Mouse (Mus musculus) stomach, postnatal 0 days (tissue): Measurements from ENCODE around the gene S100a2. TPM values are rescaled to one million over a fixed set of nuclear protein-coding genes. Genes with fewer than 3 reads are reported as not detected.

Source experiments
- ATAC-seq: fragments of 200-750 bp; cut with Nextera tagmentation; 2 replicates; pipeline ENCODE4 v1.8.0; 2017; ENCODE audit not compliant: low FRiP score, low TSS enrichment
- DNase-seq: peaks from one replicate; pipeline ENCODE4 v3.0.0-alpha.2; 2016; ENCODE audit warnings: low spot score
- H3K27ac ChIP-seq: fragments of 300-500 bp; sonication (generic); replicated peaks from 2 replicates; pipeline ENCODE4 v1.5.1; 2014; ENCODE audit warnings: mild to moderate bottlenecking, control low read depth
- H3K27me3 ChIP-seq: fragments of 300-500 bp; sonication (generic); 2 replicates; pipeline ENCODE4 v1.6.1; 2014; ENCODE audit warnings: low read length; ENCODE audit not compliant: control insufficient read depth, insufficient read depth
- H3K36me3 ChIP-seq: fragments of 300-500 bp; sonication (generic); 2 replicates; pipeline ENCODE4 v1.6.1; 2014; ENCODE audit warnings: low read length, mixed read lengths; ENCODE audit not compliant: control insufficient read depth, insufficient read depth
- H3K4me1 ChIP-seq: fragments of 300-500 bp; sonication (generic); replicated peaks from 2 replicates; pipeline ENCODE4 v1.6.1; 2014; ENCODE audit warnings: antibody characterized with exemption; ENCODE audit not compliant: control insufficient read depth, insufficient read depth
- H3K4me2 ChIP-seq: fragments of 300-500 bp; sonication (generic); replicated peaks from 2 replicates; pipeline ENCODE4 v1.6.1; 2014; ENCODE audit warnings: low read depth, mild to moderate bottlenecking, control low read depth, moderate library complexity
- H3K4me3 ChIP-seq: fragments of 300-500 bp; sonication (generic); 2 replicates; pipeline ENCODE4 v1.5.1; 2014; ENCODE audit warnings: low read depth, low read length, control low read depth
- H3K9ac ChIP-seq: fragments of 300-500 bp; sonication (generic); 2 replicates; pipeline ENCODE4 v1.6.1; 2014; ENCODE audit warnings: mild to moderate bottlenecking, low read length, control low read depth, mixed read lengths
- H3K9me3 ChIP-seq: fragments of 300-500 bp; sonication (generic); 2 replicates; pipeline ENCODE4 v1.6.1; 2016; ENCODE audit warnings: low read length; ENCODE audit not compliant: control insufficient read depth
- CTCF ChIP-seq: IDR thresholded peaks from 2 replicates; pipeline ENCODE4 v1.5.1; 2016; ENCODE audit warnings: antibody characterized with exemption, low read depth, mild to moderate bottlenecking, moderate library complexity
- EP300 ChIP-seq: optimal IDR thresholded peaks from 2 replicates; pipeline ENCODE3; 2016; ENCODE audit warnings: antibody characterized with exemption
- WGBS: fragments of 180-500 bp; shearing (Covaris S2); extraction: QIAGEN DNeasy Blood & Tissue Kit; methylation state at CpG from one replicate; pipeline ENCODE4 v1.1.7; 2014; 5-methylcytosine and 5-hydroxymethylcytosine counted together
- polyA plus RNA-seq: library from polyadenylated mRNA; unstranded; fragments of >200 nt; fragmentation: Nextera tagmentation; extraction: Ambion mirVana; gene quantifications from 2 replicates; pipeline ENCODE4 v1.2.1, GENCODE M21; 2015

The S100a2 gene
- polyA plus RNA-seq, 1 experiment from 2014 or later: 0.65 TPM

DNA sequence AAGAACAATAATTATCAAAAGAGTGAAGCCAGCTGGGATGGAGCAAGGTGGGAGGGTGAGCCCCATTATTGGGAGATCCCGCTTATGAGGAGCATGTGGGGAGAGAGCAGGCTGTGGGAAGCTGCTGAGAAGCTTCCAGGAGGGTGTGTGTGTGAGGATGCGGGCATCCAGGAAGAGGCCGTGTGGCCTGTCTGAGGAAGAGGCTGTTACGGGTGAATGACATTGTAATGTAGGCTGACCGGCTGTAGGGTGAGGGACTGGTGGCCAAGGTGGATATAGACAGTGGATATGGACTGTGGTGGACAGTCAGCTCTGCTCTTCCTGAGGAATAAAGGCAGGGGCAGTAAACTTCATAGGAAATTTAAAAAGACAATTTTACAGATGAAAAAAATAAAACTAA lies 35.4 kb downstream of the S100a2 start:
- Histone ChIP-seq H3K9me3 (no peaks in the 10 kb centered on the region), H3K27ac (peak overlapping the region; percentile 79), H3K4me2 (no peak overlapping the region), H3K36me3 (no peaks in the 10 kb centered on the region), H3K27me3 (no peaks in the 10 kb centered on the region), H3K4me1 (no peaks in the 10 kb centered on the region), H3K4me3 (no peak overlapping the region), H3K9ac (no peak overlapping the region)
- DNase-seq (peak; percentile 13), ATAC-seq (no peak)
- TF ChIP-seq CTCF (no peak), EP300 (no peak)
- WGBS: 78% methylated on average over 5 of the region's 5 CpGs

DNA sequence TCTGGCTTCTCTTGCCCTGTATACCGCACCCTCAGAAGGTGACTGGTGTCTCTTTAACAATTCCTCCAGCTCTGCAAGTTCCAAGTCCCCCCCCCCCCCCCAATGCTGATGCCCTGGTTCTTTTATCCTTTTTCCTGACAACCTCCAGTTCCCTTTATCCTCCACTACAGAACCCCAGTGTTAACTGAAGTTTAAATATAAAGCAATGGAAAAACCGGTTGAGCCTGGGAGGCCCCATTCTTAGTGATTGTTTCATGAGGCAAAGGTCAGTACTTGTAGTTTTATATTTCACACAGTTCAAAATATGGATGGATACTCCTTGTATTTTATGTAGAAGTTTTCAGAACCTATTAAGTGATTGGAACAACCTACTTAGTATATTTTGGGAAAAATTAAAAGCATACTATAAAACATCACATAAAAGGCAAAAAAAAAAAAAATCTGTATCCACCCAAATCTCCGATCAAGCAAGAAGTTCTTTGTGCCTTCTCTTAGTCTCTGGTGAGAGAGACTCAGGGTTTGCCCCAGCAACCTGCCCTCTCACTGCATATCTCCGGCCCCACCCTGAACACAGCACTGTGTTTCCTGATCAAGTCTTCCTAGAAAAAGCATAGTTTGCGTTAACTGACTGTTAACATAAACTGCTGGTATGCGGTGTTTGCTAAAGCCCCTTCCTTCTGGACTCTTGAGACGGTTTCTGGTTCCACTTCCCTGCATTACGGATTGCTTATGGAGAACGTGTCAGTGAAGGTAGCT lies 36.4 kb downstream of the S100a2 start:
- no peak for TF ChIP-seq CTCF
- peak overlapping the region; percentile 90 for H3K27ac ChIP-seq
- WGBS: 33% methylated on average over 9 of the region's 9 CpGs
- no peaks in the 10 kb centered on the region for H3K4me1 ChIP-seq
- H3K4me2 ChIP-seq: peak overlapping the region; percentile 15; the same call in 1 of the 2 replicates
- no peaks in the 10 kb centered on the region for H3K27me3 ChIP-seq
- ATAC-seq (peak; percentile 78), DNase-seq (peak; percentile 73)
- H3K9ac ChIP-seq: no peak overlapping the region
- H3K9me3 ChIP-seq: no peaks in the 10 kb centered on the region
- no peak overlapping the region for H3K4me3 ChIP-seq
- H3K36me3 ChIP-seq: no peaks in the 10 kb centered on the region

- Histone ChIP-seq H3K9me3 (no peaks in the 10 kb centered on the region), H3K4me3 (no peak overlapping the region), H3K36me3 (no peaks in the 10 kb centered on the region), H3K9ac (no peak overlapping the region), H3K4me1 (no peaks in the 10 kb centered on the region), H3K27me3 (no peaks in the 10 kb centered on the region), H3K4me2 (no peak overlapping the region; the same call in 1 of the 2 replicates), H3K27ac (peak overlapping the region; percentile 90)
- TF ChIP-seq EP300 (no peak), CTCF (no peak)
- WGBS: 77% methylated on average over 5 of the region's 5 CpGs
- ATAC-seq: no peak
- peak; percentile 12 for DNase-seq
Observed at GRCm38 (mm10) chr3:90627366-90627765, 37.3 kb downstream of the S100a2 start.

- no peaks in the 10 kb centered on the region for H3K27me3 ChIP-seq
- no peak for ATAC-seq
- no peaks in the 10 kb centered on the region for H3K36me3 ChIP-seq
- no peak overlapping the region for H3K4me2 ChIP-seq
- 54% methylated on average over 4 of the region's 4 CpGs for WGBS
- TF ChIP-seq CTCF: peak; percentile 92
- TF ChIP-seq EP300: no peak
- no peak overlapping the region for H3K4me3 ChIP-seq
- peak; percentile 65 for DNase-seq
- peak overlapping the region; percentile 30; the same call in 1 of the 2 replicates for H3K27ac ChIP-seq
- H3K9me3 ChIP-seq: no peaks in the 10 kb centered on the region
- no peak overlapping the region for H3K9ac ChIP-seq
- no peaks in the 10 kb centered on the region for H3K4me1 ChIP-seq
Observed at GRCm38 (mm10) chr3:90627807-90628206, 37.8 kb downstream of the S100a2 start.

DNA sequence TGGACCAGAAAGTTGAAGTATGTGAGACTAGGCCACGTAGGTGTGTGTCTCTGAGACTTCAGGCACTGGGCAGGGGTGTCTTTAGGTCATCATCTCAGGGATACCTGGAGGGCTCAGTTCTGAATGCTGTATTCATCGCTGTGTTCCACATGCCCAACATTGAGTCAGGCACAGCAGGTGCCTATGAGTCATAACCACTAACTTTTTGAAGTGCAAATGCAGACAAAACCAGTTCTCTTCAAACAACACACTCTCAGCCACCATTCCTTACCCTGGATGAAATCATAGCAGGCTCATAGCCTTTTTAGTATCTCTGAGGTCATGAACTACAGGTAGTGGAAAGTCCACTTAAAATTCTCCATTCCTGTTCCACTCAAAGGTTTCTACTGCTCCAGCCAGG lies 39.3 kb downstream of the S100a2 start:
- no peak overlapping the region for H3K27ac ChIP-seq
- TF ChIP-seq EP300: no peak
- no peak for TF ChIP-seq CTCF
- WGBS: 59% methylated on average over 2 of the region's 2 CpGs

DNA sequence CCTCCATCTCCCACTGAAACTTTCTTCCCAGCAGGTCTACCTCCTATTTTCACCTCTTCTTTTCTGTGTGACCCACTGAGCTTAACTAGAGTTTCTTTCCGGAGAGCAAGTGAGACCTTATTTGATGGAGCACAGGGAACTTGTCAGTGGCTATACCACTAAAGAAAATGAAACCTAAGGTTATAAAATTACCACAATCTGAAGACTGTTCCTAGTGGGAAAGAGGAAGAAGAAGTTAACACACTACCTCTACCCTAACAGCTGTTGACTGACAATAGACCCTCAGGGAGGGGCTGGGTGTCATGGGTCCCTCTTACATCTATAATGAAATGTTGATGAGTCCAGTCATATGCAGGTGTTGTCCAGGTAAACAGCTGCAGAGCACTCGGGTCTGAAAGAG lies 41.9 kb downstream of the S100a2 start:
- Histone ChIP-seq H3K4me3 (no peak overlapping the region), H3K9ac (no peak overlapping the region), H3K4me2 (no peak overlapping the region), H3K27me3 (no peaks in the 10 kb centered on the region), H3K27ac (no peak overlapping the region), H3K9me3 (no peaks in the 10 kb centered on the region), H3K36me3 (no peaks in the 10 kb centered on the region), H3K4me1 (no peaks in the 10 kb centered on the region)
- TF ChIP-seq CTCF (no peak), EP300 (no peak)
- ATAC-seq (no peak), DNase-seq (peak; percentile 4)
- 58% methylated on average over 2 of the region's 2 CpGs for WGBS

More for the DNA sequence above, 39.3 kb downstream of the S100a2 start:
- Histone ChIP-seq H3K27me3 (no peaks in the 10 kb centered on the region), H3K4me1 (no peaks in the 10 kb centered on the region), H3K9ac (no peak overlapping the region), H3K9me3 (no peaks in the 10 kb centered on the region), H3K4me2 (no peak overlapping the region), H3K4me3 (no peak overlapping the region), H3K36me3 (no peaks in the 10 kb centered on the region)
- DNase-seq (peak; percentile 14), ATAC-seq (peak; percentile 46)
